Mouse (Mus musculus) gonadal fat pad, adult 2 months (tissue): ENCODE data around the gene Gria3. TPM values are rescaled to one million over a fixed set of nuclear protein-coding genes. Genes with fewer than 3 reads are reported as not detected.

Experiments used
- DNase-seq: peaks from one replicate; pipeline ENCODE4 v3.0.0-alpha.2; 2012; ENCODE audit warnings: low read depth
- polyA plus RNA-seq: library from polyadenylated mRNA; depleted of rRNA; stranded (reverse); fragments of >200 nt; gene quantifications from 2 replicates; pipeline ENCODE4 v1.2.3, GENCODE M21; 2012

The Gria3 gene
- polyA plus RNA-seq, 1 experiment: 1.8 TPM

- no peak for DNase-seq
Observed at GRCm38 (mm10) chrX:41573079-41573478, 172.4 kb downstream of the Gria3 start.

- DNase-seq: no peak
Observed at GRCm38 (mm10) chrX:41578797-41579196, 178.1 kb downstream of the Gria3 start.

- DNase-seq: no peak
Observed at GRCm38 (mm10) chrX:41587692-41588091, 187.0 kb downstream of the Gria3 start.

DNA sequence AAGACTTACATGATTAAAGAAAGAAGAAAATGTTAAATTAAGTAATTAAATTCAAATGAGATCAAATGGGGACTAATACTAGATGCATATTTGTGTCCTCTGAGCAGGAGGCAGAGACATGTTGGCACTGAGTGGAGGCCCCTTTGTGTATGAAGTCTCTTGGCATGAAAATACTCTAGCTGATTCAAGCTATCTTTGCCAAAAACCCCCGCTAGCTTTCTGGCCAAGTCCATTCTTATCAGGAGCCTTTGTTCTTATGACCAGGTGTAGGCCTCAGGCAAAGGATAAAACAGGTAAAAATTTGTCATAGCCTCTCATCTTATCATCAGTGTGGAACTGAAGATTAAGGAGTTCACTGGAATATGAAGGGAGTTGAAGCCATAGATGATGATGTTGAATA, 206.5 kb downstream of the Gria3 start:
- no peak for DNase-seq

DNA sequence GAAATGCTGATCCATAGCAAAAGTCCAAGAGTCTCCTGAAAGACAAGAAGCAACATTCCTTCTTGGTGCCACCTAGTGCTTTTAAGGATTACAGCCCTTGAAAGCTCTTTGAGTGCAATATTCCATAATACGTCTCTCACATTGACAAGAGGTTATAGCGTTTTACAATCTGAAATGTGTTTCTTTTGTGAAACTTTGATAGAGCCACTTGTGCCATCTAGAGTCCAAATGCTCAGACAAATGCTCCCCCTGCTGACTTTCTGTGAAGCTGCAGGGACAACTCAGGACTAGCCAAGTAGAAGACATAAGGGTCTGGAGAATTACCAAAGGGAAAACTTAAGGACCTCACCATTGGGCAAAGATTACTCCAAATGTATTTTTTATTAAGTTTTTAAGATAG, 214.3 kb downstream of the Gria3 start:
- no peak for DNase-seq

DNA sequence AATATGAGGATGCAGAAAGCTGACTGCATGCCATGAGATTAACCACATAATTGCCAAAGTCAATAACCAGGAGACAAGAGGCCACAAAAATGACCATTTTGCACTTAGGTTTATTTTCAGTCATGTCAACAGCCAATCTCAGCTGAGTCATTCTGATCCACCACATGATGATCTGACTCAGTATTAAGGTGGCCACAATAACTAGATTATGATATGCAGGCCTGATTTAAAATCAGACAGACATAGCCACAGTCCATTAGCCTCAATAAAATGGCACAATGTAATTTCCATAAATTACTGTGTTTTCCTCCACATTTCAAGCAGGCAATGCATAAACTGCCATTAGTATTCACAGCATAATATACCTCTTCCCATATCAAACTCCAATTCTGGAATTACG, 216.3 kb downstream of the Gria3 start:
- no peak for DNase-seq

GRCm38 (mm10) chrX:41618396-41618795, 217.7 kb downstream of the Gria3 start:
- DNase-seq: no peak

DNA sequence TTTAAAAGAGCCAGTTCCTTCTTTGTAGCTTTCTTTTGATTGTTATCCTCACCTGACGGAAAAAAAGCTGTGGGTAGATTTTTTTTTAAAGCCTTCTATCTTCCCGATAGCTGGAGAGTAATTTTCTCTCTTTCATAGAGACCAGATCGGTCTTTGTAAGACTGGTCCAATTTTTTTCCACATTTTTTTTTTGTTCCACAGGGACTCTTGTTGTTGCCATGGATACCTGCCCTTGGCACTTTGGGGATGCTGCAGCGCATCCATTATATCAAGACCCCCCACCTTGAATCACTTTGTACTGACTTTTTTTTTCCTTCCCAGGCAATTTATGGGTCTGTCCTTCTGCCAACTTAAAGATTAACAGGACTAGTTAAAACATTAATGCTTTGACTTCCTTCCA, 232.9 kb downstream of the Gria3 start:
- no peak for DNase-seq

- DNase-seq: no peak
Observed at GRCm38 (mm10) chrX:41644954-41645353, 244.3 kb downstream of the Gria3 start.

DNA sequence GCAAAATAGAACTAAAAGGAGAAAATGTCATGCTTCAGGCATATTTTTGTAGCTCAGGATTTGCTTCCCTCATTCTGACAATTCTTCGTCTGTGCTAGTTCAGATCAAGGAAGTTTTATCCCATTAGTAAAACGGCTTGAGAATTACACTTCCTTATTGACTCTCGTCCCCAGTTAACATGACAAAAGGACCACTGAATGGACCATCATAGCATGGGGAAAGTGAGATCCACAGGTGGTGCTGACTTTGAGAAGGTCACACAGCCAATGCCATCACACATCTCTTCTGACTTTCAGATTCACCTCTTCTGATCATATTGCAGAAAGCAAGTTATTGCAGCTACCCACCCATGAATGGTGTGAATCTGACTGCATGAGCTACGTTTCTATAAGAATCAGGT, 257.1 kb downstream of the Gria3 start:
- DNase-seq: no peak

DNA sequence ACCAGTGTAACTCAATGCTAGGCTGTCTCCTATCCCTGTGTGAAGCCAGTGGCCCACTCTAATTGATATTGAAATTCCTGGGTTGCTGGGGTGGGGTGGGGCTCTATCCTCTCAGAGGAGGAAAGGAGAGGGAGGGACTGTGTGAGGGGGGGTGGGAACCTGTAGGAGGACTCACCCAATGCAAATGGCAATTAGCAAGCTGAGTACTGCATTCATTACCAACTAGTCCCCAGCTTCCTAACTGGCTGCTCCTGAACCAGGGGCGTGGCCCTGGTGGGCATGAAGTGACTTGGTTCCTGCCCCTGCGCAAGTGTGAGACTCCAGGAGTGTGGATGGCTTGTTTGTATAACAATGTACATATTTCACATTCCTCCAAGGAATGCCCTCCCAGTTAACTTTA, 288.2 kb downstream of the Gria3 start:
- DNase-seq: no peak

- DNase-seq: no peak
Observed at GRCm38 (mm10) chrX:41692076-41692475, 291.4 kb downstream of the Gria3 start.
